Mouse (Mus musculus): Measurements from ENCODE around the gene Tbr1. TPM values are rescaled to one million over a fixed set of nuclear protein-coding genes. Genes with fewer than 3 reads are reported as not detected.

The Tbr1 gene
- polyA plus RNA-seq, 1 experiment from 2014 or later: 0.04 TPM

GRCm38 (mm10) chr2:61814548-61815473 is 12.1 kb downstream of the Tbr1 start:
- Histone ChIP-seq H3K4me1 (replicated peaks; ENCODE audit: control insufficient read depth, insufficient read depth, low read length) (0 out of 2 replicates have a peak, but pooled peaks cover 7% of the 10 kb centered on the region), H3K4me2 (ENCODE audit: low read length) (peak overlapping the region; percentile 68), H3K9me3 (ENCODE audit: control insufficient read depth, low read length) (no peaks in the 10 kb centered on the region), H3K27me3 (replicated peaks; ENCODE audit: control insufficient read depth, insufficient read depth, low read length) (peaks cover 83% of the 10 kb centered on the region), H3K9ac (ENCODE audit: low read length) (peak overlapping the region; percentile 34), H3K27ac (ENCODE audit: low read depth) (no peak overlapping the region), H3K4me3 (ENCODE audit: low read depth, low read length) (peak overlapping the region; percentile 36), H3K36me3 (ENCODE audit: control insufficient read depth, insufficient read depth, low read length) (no peaks in the 10 kb centered on the region)
- 2% methylated on average over 43 of the region's 50 CpGs for WGBS
- DNase-seq (ENCODE audit: low spot score): peak; percentile 76
- peak; percentile 73 for ATAC-seq (replicated peaks; ENCODE audit: low FRiP score, low TSS enrichment, low read depth)

- ATAC-seq (replicated peaks; ENCODE audit: low FRiP score, low TSS enrichment, low read depth) (peak; percentile 53), DNase-seq (ENCODE audit: low spot score) (peak; percentile 83)
- Histone ChIP-seq H3K4me2 (ENCODE audit: low read length) (peak overlapping the region; percentile 68), H3K27ac (ENCODE audit: low read depth) (no peak overlapping the region), H3K9me3 (ENCODE audit: control insufficient read depth, low read length) (no peaks in the 10 kb centered on the region), H3K9ac (ENCODE audit: low read length) (peak overlapping the region; percentile 34), H3K27me3 (replicated peaks; ENCODE audit: control insufficient read depth, insufficient read depth, low read length) (peaks cover 79% of the 10 kb centered on the region), H3K4me1 (replicated peaks; ENCODE audit: control insufficient read depth, insufficient read depth, low read length) (0 out of 2 replicates have a peak, but pooled peaks cover 7% of the 10 kb centered on the region), H3K36me3 (ENCODE audit: control insufficient read depth, insufficient read depth, low read length) (no peaks in the 10 kb centered on the region), H3K4me3 (ENCODE audit: low read depth, low read length) (peak overlapping the region; percentile 36)
- WGBS: 7% methylated on average over 59 of the region's 66 CpGs
Observed at GRCm38 (mm10) chr2:61815583-61816313, 13.0 kb downstream of the Tbr1 start.

GRCm38 (mm10) chr2:61818197-61818596 is 15.5 kb downstream of the Tbr1 start:
- ATAC-seq (replicated peaks; ENCODE audit: low FRiP score, low TSS enrichment, low read depth) (no peak), DNase-seq (ENCODE audit: low spot score) (no peak)
- Histone ChIP-seq H3K9me3 (ENCODE audit: control insufficient read depth, low read length) (no peaks in the 10 kb centered on the region), H3K4me1 (replicated peaks; ENCODE audit: control insufficient read depth, insufficient read depth, low read length) (0 out of 2 replicates have a peak, but pooled peaks cover 4% of the 10 kb centered on the region), H3K27me3 (replicated peaks; ENCODE audit: control insufficient read depth, insufficient read depth, low read length) (peaks cover 58% of the 10 kb centered on the region), H3K27ac (ENCODE audit: low read depth) (no peak overlapping the region), H3K36me3 (ENCODE audit: control insufficient read depth, insufficient read depth, low read length) (no peaks in the 10 kb centered on the region), H3K4me2 (ENCODE audit: low read length) (no peak overlapping the region), H3K4me3 (ENCODE audit: low read depth, low read length) (no peak overlapping the region), H3K9ac (ENCODE audit: low read length) (no peak overlapping the region)
- WGBS: 83% methylated on average over 1 of the region's 1 CpGs

- DNase-seq (ENCODE audit: low spot score) (no peak), ATAC-seq (replicated peaks; ENCODE audit: low FRiP score, low TSS enrichment, low read depth) (no peak)
- H3K4me1 ChIP-seq (replicated peaks; ENCODE audit: control insufficient read depth, insufficient read depth, low read length): 0 out of 2 replicates have a peak, but pooled peaks cover 4% of the 10 kb centered on the region
- H3K27ac ChIP-seq (ENCODE audit: low read depth): no peak overlapping the region
- no peak overlapping the region for H3K4me2 ChIP-seq (ENCODE audit: low read length)
- 80% methylated on average over 4 of the region's 4 CpGs for WGBS
- no peak overlapping the region for H3K4me3 ChIP-seq (ENCODE audit: low read depth, low read length)
- no peak overlapping the region for H3K9ac ChIP-seq (ENCODE audit: low read length)
- H3K9me3 ChIP-seq (ENCODE audit: control insufficient read depth, low read length): no peaks in the 10 kb centered on the region
- H3K36me3 ChIP-seq (ENCODE audit: control insufficient read depth, insufficient read depth, low read length): no peaks in the 10 kb centered on the region
- peaks cover 41% of the 10 kb centered on the region for H3K27me3 ChIP-seq (replicated peaks; ENCODE audit: control insufficient read depth, insufficient read depth, low read length)
Observed at GRCm38 (mm10) chr2:61820203-61820602, 17.5 kb downstream of the Tbr1 start.

- no peak overlapping the region for H3K9ac ChIP-seq (ENCODE audit: low read length)
- H3K36me3 ChIP-seq (ENCODE audit: control insufficient read depth, insufficient read depth, low read length): no peaks in the 10 kb centered on the region
- H3K27me3 ChIP-seq (replicated peaks; ENCODE audit: control insufficient read depth, insufficient read depth, low read length): peaks cover 19% of the 10 kb centered on the region
- H3K4me1 ChIP-seq (replicated peaks; ENCODE audit: control insufficient read depth, insufficient read depth, low read length): no peaks in the 10 kb centered on the region
- no peak overlapping the region for H3K4me2 ChIP-seq (ENCODE audit: low read length)
- H3K9me3 ChIP-seq (ENCODE audit: control insufficient read depth, low read length): no peaks in the 10 kb centered on the region
- DNase-seq (ENCODE audit: low spot score): no peak
- WGBS: 87% methylated on average over 1 of the region's 1 CpGs
- H3K4me3 ChIP-seq (ENCODE audit: low read depth, low read length): no peak overlapping the region
- no peak for ATAC-seq (replicated peaks; ENCODE audit: low FRiP score, low TSS enrichment, low read depth)
- no peak overlapping the region for H3K27ac ChIP-seq (ENCODE audit: low read depth)
Observed at GRCm38 (mm10) chr2:61823426-61824140, 20.9 kb downstream of the Tbr1 start.

- ATAC-seq (replicated peaks; ENCODE audit: low FRiP score, low TSS enrichment, low read depth) (no peak), DNase-seq (ENCODE audit: low spot score) (no peak)
- Histone ChIP-seq H3K27me3 (replicated peaks; ENCODE audit: control insufficient read depth, insufficient read depth, low read length) (no peaks in the 10 kb centered on the region), H3K9me3 (ENCODE audit: control insufficient read depth, low read length) (no peaks in the 10 kb centered on the region), H3K4me2 (ENCODE audit: low read length) (no peak overlapping the region), H3K4me1 (replicated peaks; ENCODE audit: control insufficient read depth, insufficient read depth, low read length) (no peaks in the 10 kb centered on the region), H3K27ac (ENCODE audit: low read depth) (no peak overlapping the region), H3K9ac (ENCODE audit: low read length) (no peak overlapping the region), H3K4me3 (ENCODE audit: low read depth, low read length) (no peak overlapping the region), H3K36me3 (ENCODE audit: control insufficient read depth, insufficient read depth, low read length) (no peaks in the 10 kb centered on the region)
- 84% methylated on average over 2 of the region's 2 CpGs for WGBS
Observed at GRCm38 (mm10) chr2:61837243-61837806, 34.6 kb downstream of the Tbr1 start.

All from intestine, embryonic 14.5 days (tissue).